Mouse (Mus musculus) Patski (cell line): ENCODE measurements at regions not wholly inside any gene's neighbourhood (a gene's known extent, or its start where the extent isn't known, plus 50 kb on each side); places are given as distances from the start of the nearest gene placed in this dataset.

Source experiments
- ATAC-seq: fragments of 100-300 bp; one replicate; pipeline ENCODE4 v1.8.0; 2021
- CTCF ChIA-PET: fragments of 350-600 bp; sonication (Branson Sonifier 250); formaldehyde crosslinking; loops from one replicate; lab custom pipeline; 2022; ENCODE audit warnings: inconsistent platforms; lab: Charles Lee
- POLR2A ChIA-PET: fragments of 350-600 bp; sonication (Branson Sonifier 250); formaldehyde crosslinking; loops from one replicate; lab custom pipeline; 2022; ENCODE audit warnings: antibody characterized with exemption, inconsistent platforms; lab: Charles Lee
- DNase-seq: peaks from one replicate; pipeline ENCODE4 v3.0.0-alpha.2; 2011; ENCODE audit warnings: low read depth, low spot score
- H3K27me3 ChIP-seq: fragments of 371-371 bp; one replicate; pipeline ENCODE4 v1.5.1; 2021
- CTCF ChIP-seq: fragments of 100-300 bp; IDR thresholded peaks from one replicate; pipeline ENCODE4 v1.5.1; 2021
- in situ Hi-C: fragments of 300-500 bp; cut with MboI; formaldehyde crosslinking; loops from 3 replicates; pipeline ENCODE4 v1.11.1; 2018; ENCODE audit warnings: low pct_unique_long_range_greater_than_20kb, mixed read lengths

- no peaks in the 10 kb centered on the region for H3K27me3 ChIP-seq
- ChIA-PET POLR2A (interaction anchor here (0.7 kb wide), 2 partner anchors 10 to 237 kb away, joined by 4 read pairs; no protein-coding TSS in a partner anchor), CTCF (interaction anchor here (1.1 to 1.7 kb wide), 3 partner anchors 11 to 1060 kb away, joined by 3 to 5 read pairs (median 3); no protein-coding TSS in a partner anchor)
- in situ Hi-C loops = no loop called here
- TF ChIP-seq CTCF = no peak
- DNase-seq (no peak), ATAC-seq (no peak)
Observed at GRCm38 (mm10) chr16:25042669-25043440, 243.8 kb upstream of the Tprg start.

- ATAC-seq (no peak), DNase-seq (no peak)
- H3K27me3 ChIP-seq = no peaks in the 10 kb centered on the region
- POLR2A ChIA-PET = interaction anchor here (1.6 kb wide), 1 partner anchor 14 kb away, joined by 3 read pairs; no protein-coding TSS in a partner anchor
- CTCF ChIA-PET = interaction anchor here (1.2 to 1.3 kb wide), 2 partner anchors 11 to 81 kb away, joined by 3 read pairs; no protein-coding TSS in a partner anchor
- in situ Hi-C loops = no loop called here
- TF ChIP-seq CTCF = no peak
Observed at GRCm38 (mm10) chr16:25044637-25045036, 242.0 kb upstream of the Tprg start.

DNA sequence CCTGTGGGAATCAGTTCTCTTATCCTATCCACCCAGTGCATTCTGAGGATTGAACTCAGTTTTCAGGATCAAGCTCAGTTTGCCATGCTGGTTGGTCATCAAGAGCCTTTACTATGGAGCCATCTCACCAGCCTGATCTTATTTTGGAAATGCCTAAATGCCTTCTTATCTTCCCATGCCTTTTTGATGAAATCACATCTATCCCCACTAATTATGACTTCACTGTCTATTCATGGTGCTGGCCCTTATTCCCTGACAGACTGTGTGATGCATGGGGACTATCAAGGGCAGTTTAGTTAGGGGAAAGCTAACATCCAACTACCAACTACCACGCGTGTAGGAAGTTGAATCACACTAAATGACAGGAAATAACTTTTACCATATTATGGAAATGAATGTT is 238.9 kb upstream of the Tprg start:
- TF ChIP-seq CTCF = no peak
- CTCF ChIA-PET = no interaction called here
- H3K27me3 ChIP-seq = no peaks in the 10 kb centered on the region
- POLR2A ChIA-PET = no interaction called here
- ATAC-seq (no peak), DNase-seq (no peak)
- in situ Hi-C loops = no loop called here

- DNase-seq (no peak), ATAC-seq (no peak)
- POLR2A ChIA-PET = interaction anchor here (0.6 kb wide), 1 partner anchor 8 kb away, joined by 3 read pairs; no protein-coding TSS in a partner anchor
- CTCF ChIA-PET = interaction anchor here (1.5 kb wide), 1 partner anchor 9 kb away, joined by 3 read pairs; no protein-coding TSS in a partner anchor
- H3K27me3 ChIP-seq = no peaks in the 10 kb centered on the region
- TF ChIP-seq CTCF = no peak
- in situ Hi-C loops = no loop called here
Observed at GRCm38 (mm10) chr16:25049928-25050510, 236.6 kb upstream of the Tprg start.

DNA sequence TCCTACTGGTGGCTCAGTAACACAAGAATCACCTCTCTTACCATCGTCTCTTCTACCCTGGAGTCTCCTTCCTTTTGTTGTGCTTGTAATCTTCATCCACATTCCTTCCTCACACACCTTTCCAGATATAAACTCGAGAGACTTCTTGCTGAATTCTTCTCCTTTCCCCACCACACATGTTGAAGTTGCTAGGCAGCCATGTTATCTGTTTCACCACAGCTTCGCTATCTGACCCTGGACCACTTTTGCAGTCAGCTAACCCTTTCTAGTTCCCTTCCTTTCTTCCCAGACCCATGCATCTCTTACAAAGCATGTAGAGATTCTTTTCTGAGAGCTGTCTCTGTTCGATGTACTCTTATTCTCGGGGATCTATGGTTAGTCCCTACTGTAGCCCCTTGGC is 235.6 kb upstream of the Tprg start:
- ChIA-PET POLR2A (no interaction called here), CTCF (no interaction called here)
- in situ Hi-C loops = no loop called here
- TF ChIP-seq CTCF = no peak
- no peak for DNase-seq
- no peak for ATAC-seq
- H3K27me3 ChIP-seq = no peaks in the 10 kb centered on the region

DNA sequence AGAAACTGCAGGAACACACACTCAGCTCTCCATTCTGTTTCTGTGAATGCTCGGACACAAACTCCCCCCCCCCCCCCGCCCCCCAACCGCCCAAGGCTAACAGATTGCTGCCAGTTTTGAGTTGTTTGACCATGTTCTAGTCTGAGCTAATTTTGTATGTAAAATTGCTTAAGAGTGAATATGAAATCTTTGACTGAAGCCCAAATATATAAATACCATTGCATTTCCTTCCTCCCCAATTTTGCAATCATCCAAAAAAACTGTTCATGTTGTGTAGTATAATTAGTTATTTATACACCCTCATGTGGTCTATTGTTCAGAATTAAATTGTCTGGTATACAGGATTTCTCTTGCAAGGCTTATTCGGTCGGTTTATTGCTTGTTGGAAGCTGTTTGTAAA is 234.2 kb upstream of the Tprg start:
- CTCF ChIA-PET = no interaction called here
- H3K27me3 ChIP-seq = no peaks in the 10 kb centered on the region
- DNase-seq (no peak), ATAC-seq (no peak)
- in situ Hi-C loops = no loop called here
- TF ChIP-seq CTCF = no peak
- POLR2A ChIA-PET = no interaction called here

- in situ Hi-C loops = no loop called here
- ATAC-seq (no peak), DNase-seq (no peak)
- no peak for TF ChIP-seq CTCF
- POLR2A ChIA-PET = interaction anchor here (0.6 kb wide), 1 partner anchor 10 kb away, joined by 4 read pairs; no protein-coding TSS in a partner anchor
- CTCF ChIA-PET = interaction anchor here (0.6 to 1.8 kb wide), 2 partner anchors 139 to 858 kb away, joined by 3 to 4 read pairs; no protein-coding TSS in a partner anchor
- H3K27me3 ChIP-seq = no peaks in the 10 kb centered on the region
Observed at GRCm38 (mm10) chr16:25052917-25053343, 233.7 kb upstream of the Tprg start.

DNA sequence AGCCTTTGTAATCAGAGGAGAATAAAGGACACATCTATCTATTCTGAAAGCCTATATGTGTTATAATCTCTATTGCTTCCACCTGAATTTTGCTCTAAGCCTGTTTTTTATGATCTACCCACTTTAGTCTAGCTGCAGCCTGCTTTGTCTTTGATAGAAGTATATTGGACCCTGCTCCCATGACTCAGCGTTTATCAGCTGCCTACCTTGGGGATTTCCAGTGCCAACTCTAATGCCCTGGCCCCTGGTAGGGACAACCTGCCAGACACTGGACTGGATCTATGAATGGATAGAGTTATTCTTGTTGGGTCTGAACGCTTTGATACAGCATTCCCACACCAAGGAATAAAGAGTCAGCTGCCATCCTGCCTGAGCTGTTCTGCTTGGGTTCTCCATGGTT is 232.3 kb upstream of the Tprg start:
- CTCF ChIA-PET = interaction anchor here (1.2 to 1.8 kb wide), 2 partner anchors 12 to 141 kb away, joined by 3 to 4 read pairs; no protein-coding TSS in a partner anchor
- in situ Hi-C loops = no loop called here
- POLR2A ChIA-PET = no interaction called here
- H3K27me3 ChIP-seq = no peaks in the 10 kb centered on the region
- no peak for ATAC-seq
- TF ChIP-seq CTCF = no peak
- no peak for DNase-seq

GRCm38 (mm10) chr16:25055376-25055775 is 231.2 kb upstream of the Tprg start:
- POLR2A ChIA-PET = no interaction called here
- in situ Hi-C loops = no loop called here
- CTCF ChIA-PET = interaction anchor here (0.8 kb wide), 1 partner anchor 11 kb away, joined by 3 read pairs; no protein-coding TSS in a partner anchor
- no peak for DNase-seq
- H3K27me3 ChIP-seq = no peaks in the 10 kb centered on the region
- no peak for TF ChIP-seq CTCF
- ATAC-seq = no peak

DNA sequence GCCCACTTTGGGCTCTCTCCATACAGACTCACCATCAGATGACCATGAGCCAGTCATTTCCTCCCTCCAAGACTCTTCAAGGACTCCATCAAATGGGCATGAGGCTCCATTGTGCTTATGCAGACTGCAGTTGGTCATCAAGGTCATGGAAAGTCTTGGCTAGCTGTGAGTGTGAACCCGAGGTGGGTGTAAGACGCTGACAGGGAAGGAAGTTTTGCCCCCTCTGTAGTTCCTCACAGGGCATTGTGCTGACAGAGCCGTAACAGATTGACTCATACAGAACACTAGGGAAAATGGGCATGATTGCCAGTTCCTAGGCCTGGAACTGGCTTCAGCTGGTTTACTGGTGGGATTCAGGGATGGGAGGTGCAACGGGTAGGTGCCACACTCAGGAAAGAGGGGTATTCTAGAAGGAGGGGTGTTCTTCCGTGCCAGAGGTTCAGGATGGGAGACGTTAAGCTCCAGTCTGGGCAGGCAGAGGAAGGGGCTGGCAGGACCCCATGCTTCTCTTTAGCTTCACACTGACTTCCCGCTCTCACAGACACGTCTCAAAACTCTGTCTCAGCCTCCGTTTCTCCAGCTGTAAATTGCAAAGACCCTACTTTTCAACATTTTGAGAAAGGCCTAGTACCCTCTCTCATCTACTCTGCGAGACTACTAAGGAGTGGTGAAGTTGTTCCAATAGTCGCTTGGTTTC is 228.4 kb upstream of the Tprg start:
- in situ Hi-C loops = no loop called here
- no peak for TF ChIP-seq CTCF
- ATAC-seq (no peak), DNase-seq (no peak)
- no peaks in the 10 kb centered on the region for H3K27me3 ChIP-seq
- ChIA-PET CTCF (interaction anchor here (0.8 to 2.6 kb wide), 5 partner anchors 132 to 1074 kb away, joined by 3 to 15 read pairs (median 3); no protein-coding TSS in a partner anchor), POLR2A (interaction anchor here (1.1 kb wide), 1 partner anchor 14 kb away, joined by 3 read pairs; no protein-coding TSS in a partner anchor)
